Comparison of ENCODE assay signal across 19 mouse cellular contexts in the genomic region with DNA sequence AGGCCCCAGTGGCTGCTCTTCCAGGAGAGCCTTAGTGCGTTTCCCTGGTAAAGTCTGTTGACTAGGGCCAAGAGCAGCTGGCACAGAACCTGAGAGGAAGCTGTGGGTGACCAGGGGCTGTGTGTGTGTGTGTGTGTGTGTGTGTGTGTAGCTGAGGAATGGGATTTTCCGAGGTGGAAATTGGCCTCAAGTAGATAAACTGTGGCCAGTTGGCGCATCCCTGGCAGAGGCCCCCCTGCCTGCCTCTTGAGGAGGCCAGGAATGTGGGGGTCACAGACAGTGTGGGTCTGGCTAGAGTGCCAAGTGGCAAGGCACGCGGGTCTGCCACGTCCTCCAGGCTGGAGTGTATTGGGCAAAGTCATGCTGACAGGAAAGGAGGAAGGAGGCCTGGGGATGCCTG. TPM values are rescaled to one million over a fixed set of nuclear protein-coding genes. Genes with fewer than 3 reads are reported as not detected.
DNase-seq lines count a peak whose midpoint lies in the region; ATAC-seq and TF ChIP-seq lines count a peak whose summit lies in the region.
"Had no signal": no experiment of that assay in that cellular context is flagged by ENCODE, and none has a peak within 500 bp of the region (broad histone marks: within the 10 kb centered on the region; RNA-seq: fewer than 3 reads in every experiment).

No protein-coding gene starts in this region.

- ATAC-seq in kidney, embryonic 15.5 days (replicated peaks; ENCODE audit: low FRiP score) = no peak
- ATAC-seq in lung, embryonic 14.5 days (ENCODE audit: insufficient read depth) = 0 out of 2 replicates have a peak, but pooled peaks have one; percentile 10

- H3K27me3 ChIP-seq in kidney, adult 2 months (replicated peaks; ENCODE audit: control insufficient read depth, insufficient read depth, low read length) = no peaks in the 10 kb centered on the region
- no peaks in the 10 kb centered on the region for H3K27me3 ChIP-seq in kidney, embryonic 15.5 days
- no peaks in the 10 kb centered on the region for H3K27me3 ChIP-seq in lung, embryonic 14.5 days (ENCODE audit: insufficient read depth, low read length)
- H3K27me3 ChIP-seq in embryonic facial prominence, embryonic 10.5 days (replicated peaks; ENCODE audit: low read depth, poor library complexity, severe bottlenecking) = no peaks in the 10 kb centered on the region; the same call in 1 of the 2 replicates

- H3K27ac ChIP-seq in kidney, adult 2 months (ENCODE audit: insufficient read depth, low read depth, low read length) = no peak overlapping the region
- no peak overlapping the region for H3K27ac ChIP-seq in kidney, embryonic 15.5 days
- no peak overlapping the region for H3K27ac ChIP-seq in lung, embryonic 14.5 days (ENCODE audit: low read depth)
- 0 out of 2 replicates have a peak overlapping the region, but pooled peaks have one; percentile 2 for H3K27ac ChIP-seq in embryonic facial prominence, embryonic 10.5 days (replicated peaks)
- H3K27ac ChIP-seq: forebrain, embryonic 10.5 days; hindbrain, embryonic 12.5 days; liver, embryonic 14.5 days; neural tube, embryonic 13.5 days had no signal

- no peaks in the 10 kb centered on the region for H3K4me1 ChIP-seq in kidney, adult 2 months (ENCODE audit: control insufficient read depth, insufficient read depth, low read length)
- peaks cover 5% of the 10 kb centered on the region; the same call in 1 of the 2 replicates for H3K4me1 ChIP-seq in kidney, embryonic 15.5 days
- H3K4me1 ChIP-seq in lung, embryonic 14.5 days (ENCODE audit: insufficient read depth) = no peaks in the 10 kb centered on the region
- peaks cover 7% of the 10 kb centered on the region for H3K4me1 ChIP-seq in embryonic facial prominence, embryonic 10.5 days
- H3K4me1 ChIP-seq: forebrain, embryonic 10.5 days; hindbrain, embryonic 12.5 days; neural tube, embryonic 13.5 days had no signal

- no peaks in the 10 kb centered on the region for H3K9me3 ChIP-seq in kidney, embryonic 15.5 days (replicated peaks)
- H3K9me3 ChIP-seq in lung, embryonic 14.5 days (ENCODE audit: low read depth, low read length) = no peaks in the 10 kb centered on the region
- no peaks in the 10 kb centered on the region for H3K9me3 ChIP-seq in embryonic facial prominence, embryonic 10.5 days
- H3K9me3 ChIP-seq: forebrain, embryonic 10.5 days; G1E; hindbrain, embryonic 12.5 days; neural tube, embryonic 13.5 days had no signal

- H3K36me3 ChIP-seq in kidney, adult 2 months (ENCODE audit: control insufficient read depth, insufficient read depth, low read length) = no peaks in the 10 kb centered on the region
- no peaks in the 10 kb centered on the region for H3K36me3 ChIP-seq in kidney, embryonic 15.5 days
- H3K36me3 ChIP-seq in lung, embryonic 14.5 days (ENCODE audit: insufficient read depth) = peaks cover 41% of the 10 kb centered on the region
- no peaks in the 10 kb centered on the region for H3K36me3 ChIP-seq in embryonic facial prominence, embryonic 10.5 days (replicated peaks)
- H3K36me3 ChIP-seq: forebrain, embryonic 10.5 days; G1E; hindbrain, embryonic 12.5 days; neural tube, embryonic 13.5 days had no signal

- H3K4me2 ChIP-seq in kidney, embryonic 15.5 days = no peak overlapping the region
- no peak overlapping the region for H3K4me2 ChIP-seq in lung, embryonic 14.5 days
- H3K4me2 ChIP-seq: hindbrain, embryonic 12.5 days; neural tube, embryonic 13.5 days had no signal

- WGBS in kidney, adult 2 months = 34% methylated on average over 6 of the region's 6 CpGs
- WGBS in kidney, embryonic 15.5 days = 40% methylated on average over 6 of the region's 6 CpGs
- 43% methylated on average over 6 of the region's 6 CpGs for WGBS in lung, embryonic 14.5 days
- WGBS in embryonic facial prominence, embryonic 10.5 days = 68% methylated on average over 6 of the region's 6 CpGs

- no peak for TF ChIP-seq POLR2A in kidney, adult 2 months (IDR thresholded peaks at IDR 0.05; ENCODE audit: low read depth, low read length)

- DNase-seq in gastrocnemius, postnatal 25 days = peak; percentile 50
- DNase-seq in gastrocnemius, adult 8-10 months (ENCODE audit: low spot score in 2 of 2) = no peak
- peak; percentile 42 for DNase-seq in kidney, adult 2 months
- no peak for DNase-seq in lung, embryonic 14.5 days
- no peak for DNase-seq in lung, postnatal 36 days
- DNase-seq in embryonic facial prominence, embryonic 10.5 days (ENCODE audit: low spot score) = no peak
- no peak for DNase-seq in embryo, embryonic 10 days (ENCODE audit: low spot score)
- DNase-seq: adrenal gland, adult 8-10 months; cerebellum, adult 9-11 months; layer of hippocampus, postnatal 36 days; right cerebral cortex, postnatal 25 days; thymus, postnatal 36 days had no signal

- no peak overlapping the region for H3K9ac ChIP-seq in kidney, embryonic 15.5 days
- no peak overlapping the region for H3K9ac ChIP-seq in lung, embryonic 14.5 days
- H3K9ac ChIP-seq: hindbrain, embryonic 12.5 days; liver, embryonic 14.5 days; neural tube, embryonic 13.5 days had no signal

- TF ChIP-seq CTCF in kidney, adult 2 months (conservative IDR thresholded peaks at IDR 0.05; ENCODE audit: insufficient read depth, insufficient read length, low read depth, low read length) = no peak
- no peak for TF ChIP-seq CTCF in lung, embryonic 14.5 days (IDR thresholded peaks at IDR 0.05; ENCODE audit: low read depth)

- no peak overlapping the region for H3K4me3 ChIP-seq in kidney, adult 2 months (ENCODE audit: insufficient read depth, low read depth, low read length)
- H3K4me3 ChIP-seq in kidney, embryonic 15.5 days (replicated peaks) = no peak overlapping the region
- no peak overlapping the region for H3K4me3 ChIP-seq in lung, embryonic 14.5 days (ENCODE audit: low read depth, low read length)
- H3K4me3 ChIP-seq in embryonic facial prominence, embryonic 10.5 days = no peak overlapping the region
- H3K4me3 ChIP-seq: forebrain, embryonic 10.5 days; hindbrain, embryonic 12.5 days; neural tube, embryonic 13.5 days had no signal

RNA-seq across cellular contexts. Expression of gene Limk1, which starts 20.9 kb away (rescaled TPM):
- 1 to 10 TPM; 2.7 to 2.8 TPM for total RNA-seq in gastrocnemius, postnatal 25 days (2021)
- 1 to 10 TPM in 2 of 4 experiments, under 1 TPM in 2; 0.92 to 1.5 (median 1.2) TPM for total RNA-seq in gastrocnemius, adult 8-10 months (2022)
- 7.3 and 7.9 TPM in 2 replicates for polyA plus RNA-seq in kidney, adult 2 months (2012; rRNA removed)
- polyA plus RNA-seq in kidney, embryonic 15.5 days (2015; fragmentation: Nextera tagmentation; extraction: Ambion mirVana) = 4.9 and 5.9 TPM in 2 replicates
- 8.2 and 10.0 TPM in 2 replicates for polyA plus RNA-seq in lung, embryonic 14.5 days (2014; fragmentation: Nextera tagmentation; extraction: Ambion mirVana)
- polyA plus RNA-seq in embryonic facial prominence, embryonic 10.5 days (2016; fragmentation: Nextera tagmentation; extraction: Ambion mirVana) = 5.7 and 5.9 TPM in 2 replicates

RNA-seq across cellular contexts. Expression of gene Eln, which starts 37.8 kb away (rescaled TPM):
- total RNA-seq in gastrocnemius, postnatal 25 days (2021) = 100 to 1,000 TPM in 1 of 2 experiments, 10 to 100 TPM in 1; 72.9 to 155 TPM
- 10 to 100 TPM in 1 of 4 experiments, 1 to 10 TPM in 3; 3.7 to 11.6 (median 8.5) TPM for total RNA-seq in gastrocnemius, adult 8-10 months (2022)
- polyA plus RNA-seq in kidney, adult 2 months (2012; rRNA removed) = 23.6 and 30.8 TPM in 2 replicates
- 81.4 and 99.6 TPM in 2 replicates for polyA plus RNA-seq in kidney, embryonic 15.5 days (2015; fragmentation: Nextera tagmentation; extraction: Ambion mirVana)
- polyA plus RNA-seq in lung, embryonic 14.5 days (2014; fragmentation: Nextera tagmentation; extraction: Ambion mirVana) = 196 and 198 TPM in 2 replicates
- polyA plus RNA-seq in embryonic facial prominence, embryonic 10.5 days (2016; fragmentation: Nextera tagmentation; extraction: Ambion mirVana) = 2.4 and 3.9 TPM in 2 replicates
- total RNA-seq: megakaryocyte progenitor cell, adult 5-6 weeks had no signal
- polyA plus RNA-seq: G1E had no signal

Comparison
In these comparisons a context has a peak if more than half of its experiments do, and no peak if none do; other contexts are left out.
1. DNase-seq: peak in gastrocnemius, postnatal 25 days (single experiment) and kidney, adult 2 months (single experiment); none in gastrocnemius, adult 8-10 months (0 of 2), lung, embryonic 14.5 days (single experiment), lung, postnatal 36 days (single experiment), embryonic facial prominence, embryonic 10.5 days (single experiment) and embryo, embryonic 10 days (single experiment).